Mouse (Mus musculus) left cerebral cortex, postnatal 25 days (tissue): ENCODE data around the gene Hpse. TPM values are rescaled to one million over a fixed set of nuclear protein-coding genes. Genes with fewer than 3 reads are reported as not detected.

ENCODE experiments used
- DNase-seq, 2 experiments: peaks; one replicate each; pipeline ENCODE4 v3.0.0; 2022; ENCODE audit warnings: low spot score in 2 of 2, mixed read lengths in 1 of 2
- intact Hi-C: fragments of 180-260 bp; cut with DNase I; formaldehyde crosslinking; loops from one replicate; pipeline ENCODE4 v1.15.1; 2025
- total RNA-seq, 2 experiments: library from RNA; stranded (reverse); gene quantifications; 2 replicates each; pipeline ENCODE4 v1.2.3; 2021

Hpse gene
- total RNA-seq = 1 to 10 TPM; 1.6 to 1.8 TPM

DNA sequence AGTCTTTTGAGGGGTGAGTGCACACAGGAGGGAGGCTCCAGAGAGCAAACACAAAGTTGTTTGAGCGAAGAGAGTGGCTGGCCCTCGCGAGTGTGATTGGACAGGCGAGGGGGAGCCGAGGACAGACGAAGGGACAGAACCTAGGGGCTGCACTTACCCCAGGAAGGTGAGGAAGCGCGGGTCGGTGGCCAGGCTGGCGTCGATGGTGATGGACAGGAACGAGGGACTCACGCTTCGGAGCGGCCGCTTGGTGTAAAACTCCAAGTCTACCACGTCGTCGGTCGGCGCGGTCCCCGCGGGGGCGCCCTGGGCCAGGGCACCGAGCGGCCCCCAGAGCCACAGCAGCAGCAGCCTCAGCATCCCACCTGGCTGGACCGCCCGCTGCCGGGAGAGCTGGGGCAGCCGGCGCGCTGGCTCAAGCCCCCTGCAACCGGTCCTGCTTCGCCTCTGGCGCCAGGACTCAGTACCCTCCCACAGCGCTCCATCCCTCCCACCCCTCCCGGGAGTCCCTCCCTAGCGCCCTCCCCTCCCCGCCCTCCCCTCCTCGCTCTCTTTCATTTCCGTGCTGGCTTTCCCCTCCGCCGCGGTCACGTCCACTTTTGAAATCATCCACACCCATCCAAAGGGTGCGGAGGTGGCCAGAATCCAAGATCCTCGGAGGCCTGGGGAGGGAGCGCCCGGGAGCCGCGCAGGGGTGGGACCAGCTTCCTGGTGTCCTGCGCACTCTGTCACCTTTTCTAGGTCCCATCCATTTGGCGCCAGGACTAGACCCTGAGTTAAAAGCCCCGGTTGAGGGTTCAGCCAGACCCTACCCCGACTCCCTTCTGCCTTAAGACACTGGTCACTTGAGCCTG, at the start of gene Hpse:
Hpse (minus strand) TSS at position 482 of the 854 bp plus-strand sequence.
- DNase-seq = no peak
- intact Hi-C loops = no loop called here

DNA sequence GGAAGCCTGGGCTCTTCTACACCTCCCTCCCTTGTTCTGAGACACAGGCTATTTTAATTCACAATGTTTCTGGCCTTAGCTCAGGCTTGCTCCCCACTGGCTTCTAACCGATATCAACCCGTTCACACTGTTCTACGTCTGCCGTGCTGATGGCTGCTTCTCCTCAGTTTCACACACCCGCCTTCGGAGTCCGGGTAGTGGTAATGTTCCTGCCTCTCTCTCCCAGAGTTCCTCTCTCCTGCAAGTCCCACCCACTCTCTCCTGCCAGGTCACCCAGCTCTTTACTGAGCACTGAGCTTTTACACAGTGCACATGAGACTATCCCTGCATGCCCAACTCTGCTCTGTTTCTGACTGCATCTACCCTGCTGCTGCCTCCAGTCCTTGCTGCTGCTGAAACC, 46.5 kb upstream of the Hpse start:
- intact Hi-C loops = no loop called here
- peak in 1 of 2 experiments; percentile 54 for DNase-seq

DNA sequence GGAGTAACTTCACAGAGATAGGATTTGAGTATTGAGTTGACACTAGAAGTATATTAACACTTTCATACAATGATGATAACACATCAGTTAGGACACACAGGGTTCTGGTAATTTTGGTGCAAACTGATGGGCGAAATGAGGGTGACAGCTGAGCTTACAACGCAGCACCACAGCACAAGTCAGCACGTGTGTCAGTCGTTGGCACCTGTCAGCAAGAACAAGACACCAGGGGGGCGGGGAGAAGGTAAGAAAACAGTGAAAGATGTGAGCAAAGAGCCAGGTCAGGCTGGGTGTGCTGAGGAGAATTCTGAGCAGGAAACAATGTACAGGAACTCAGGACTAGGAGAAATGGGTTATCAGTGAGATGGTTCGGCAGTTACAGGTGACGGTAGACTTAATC, 42.2 kb upstream of the Hpse start:
- intact Hi-C loops = no loop called here
- no peak for DNase-seq

DNA sequence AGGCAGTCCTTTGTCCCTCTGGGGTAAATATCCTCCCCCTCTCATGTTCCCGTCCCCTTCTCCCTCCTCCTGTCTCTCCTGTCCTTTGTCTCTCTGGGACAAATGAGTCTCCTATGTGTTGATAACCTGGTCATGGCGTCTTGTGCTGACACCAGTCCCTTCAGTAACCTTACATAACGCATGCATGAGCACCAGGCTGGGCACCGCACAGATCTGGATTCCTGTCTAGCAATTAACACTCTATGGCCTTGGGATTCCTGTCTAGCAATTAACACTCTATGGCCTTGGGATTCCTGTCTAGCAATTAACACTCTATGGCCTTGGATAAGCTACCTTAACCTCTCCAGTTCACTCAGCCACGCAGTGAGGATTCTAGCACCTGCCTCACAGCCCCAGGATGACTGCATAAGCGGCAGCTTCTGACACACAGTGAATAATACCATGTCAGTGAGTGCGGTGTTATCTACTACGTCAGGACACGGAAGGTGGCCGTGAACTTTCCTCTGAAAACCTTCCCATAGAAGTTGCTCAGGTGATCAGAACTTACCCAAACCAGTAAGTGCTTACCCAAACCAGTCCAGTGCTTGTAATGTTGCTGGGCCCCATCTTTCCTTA, 40.6 kb upstream of the Hpse start:
- intact Hi-C loops = no loop called here
- no peak for DNase-seq

DNA sequence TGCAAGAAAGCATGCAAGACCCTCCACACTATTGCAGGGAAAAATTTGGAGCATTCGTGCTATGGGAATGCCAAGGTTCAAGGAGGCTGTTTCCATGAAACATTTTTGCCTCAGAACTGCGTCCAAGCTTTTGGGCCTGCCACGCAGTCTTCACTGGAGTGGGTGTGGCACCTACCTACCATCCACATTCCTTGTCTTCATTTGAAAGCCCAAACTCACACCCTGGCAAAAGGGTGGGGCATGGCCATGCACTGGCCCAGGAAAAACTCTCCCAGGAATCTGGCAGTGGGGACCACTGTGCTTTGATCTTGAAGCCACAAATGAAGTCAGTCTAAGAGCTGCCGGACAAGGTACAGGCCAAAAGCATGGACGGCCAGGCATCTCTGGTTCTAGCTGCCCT, 38.6 kb upstream of the Hpse start:
- intact Hi-C loops = no loop called here
- no peak for DNase-seq

DNA sequence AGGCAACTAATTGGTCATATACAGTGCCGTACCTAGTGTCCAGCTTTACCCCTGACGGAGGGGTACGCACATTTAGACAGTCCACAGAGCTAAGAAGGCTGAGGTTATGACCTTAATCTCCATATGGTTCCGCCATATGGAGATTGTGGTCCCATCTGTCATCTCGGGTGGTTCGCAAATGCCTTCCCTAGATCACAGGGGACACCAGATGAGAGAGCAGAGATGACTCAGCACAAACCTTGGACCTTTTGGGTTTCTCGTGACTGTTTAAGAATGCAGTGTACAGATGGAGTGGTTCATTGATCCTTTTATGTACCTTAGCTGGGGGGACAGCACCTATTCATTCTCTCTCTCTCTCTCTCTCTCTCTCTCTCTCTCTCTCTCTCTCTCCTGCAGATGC, 33.9 kb upstream of the Hpse start:
- no peak for DNase-seq
- intact Hi-C loops = no loop called here

DNA sequence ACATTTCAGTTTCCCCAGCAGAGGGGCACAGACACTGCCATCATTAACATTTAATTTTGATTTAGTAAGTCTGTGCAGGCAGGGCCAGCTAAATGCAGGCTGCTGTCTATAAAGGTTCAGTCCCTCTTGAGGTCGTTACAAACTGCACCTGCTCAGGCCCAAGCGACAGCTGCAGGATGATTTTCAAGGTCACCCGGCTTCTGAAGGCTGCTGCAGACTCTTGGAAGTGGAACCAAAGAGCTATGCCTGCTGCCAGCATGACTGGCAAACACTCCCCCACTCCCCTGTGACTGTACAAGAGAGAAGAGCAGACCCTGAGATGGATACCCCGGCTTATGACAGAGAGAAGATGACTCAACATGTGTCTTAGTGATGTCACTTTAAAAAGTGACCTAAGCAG, 32.1 kb upstream of the Hpse start:
- intact Hi-C loops = no loop called here

DNA sequence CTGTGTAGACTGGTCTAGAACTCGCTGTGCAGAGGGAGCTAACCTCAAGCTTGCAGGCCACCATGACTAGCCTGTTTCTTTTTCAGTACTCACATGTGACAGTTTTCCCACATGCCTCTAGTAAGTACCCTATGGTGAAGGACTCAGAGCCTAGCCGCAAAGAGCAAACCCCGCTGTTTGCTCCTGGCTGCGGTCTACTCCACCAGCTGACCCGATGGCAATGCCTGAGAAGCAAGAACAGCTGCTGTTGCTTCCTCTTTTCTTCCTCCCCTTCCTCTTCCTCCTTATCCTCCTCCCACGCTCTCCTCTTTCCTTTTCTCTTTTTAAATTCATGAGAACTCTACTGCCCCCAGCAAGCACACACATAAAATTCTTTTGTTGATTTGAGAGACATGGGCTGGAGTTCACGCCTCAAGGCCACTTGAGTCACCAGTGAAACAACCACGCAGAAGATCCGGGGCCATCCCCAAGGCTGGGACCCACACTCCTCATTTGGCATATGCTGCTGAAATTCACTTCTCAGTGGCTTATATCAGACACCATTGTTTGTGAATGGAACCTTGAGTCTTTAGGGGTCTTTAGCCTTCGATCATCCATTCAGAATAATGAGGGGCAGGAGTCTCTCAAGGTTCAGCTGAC, 31.2 kb upstream of the Hpse start:
- DNase-seq = no peak
- intact Hi-C loops = no loop called here

More for the DNA sequence above, 32.1 kb upstream of the Hpse start:
- DNase-seq = no peak

DNA sequence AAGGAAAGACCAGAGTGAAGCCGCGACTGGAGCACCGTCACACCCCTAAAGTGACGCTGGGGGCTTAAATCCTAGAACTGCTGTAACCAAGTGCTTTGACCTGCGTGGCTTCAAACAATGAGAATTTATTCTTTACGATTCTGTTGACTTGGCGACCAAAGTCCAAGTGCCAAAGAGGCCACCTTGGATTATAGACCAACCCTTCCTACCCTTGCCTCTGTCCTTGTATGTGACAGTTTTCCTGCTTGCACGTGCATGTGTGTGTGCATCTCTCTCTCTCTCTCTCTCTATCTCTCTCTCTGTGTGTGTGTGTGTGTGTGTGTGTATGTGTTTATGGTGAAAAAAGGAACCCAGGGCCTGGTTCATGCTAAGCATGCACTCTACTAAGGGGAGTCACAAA, 19.3 kb upstream of the Hpse start:
- intact Hi-C loops = no loop called here

DNA sequence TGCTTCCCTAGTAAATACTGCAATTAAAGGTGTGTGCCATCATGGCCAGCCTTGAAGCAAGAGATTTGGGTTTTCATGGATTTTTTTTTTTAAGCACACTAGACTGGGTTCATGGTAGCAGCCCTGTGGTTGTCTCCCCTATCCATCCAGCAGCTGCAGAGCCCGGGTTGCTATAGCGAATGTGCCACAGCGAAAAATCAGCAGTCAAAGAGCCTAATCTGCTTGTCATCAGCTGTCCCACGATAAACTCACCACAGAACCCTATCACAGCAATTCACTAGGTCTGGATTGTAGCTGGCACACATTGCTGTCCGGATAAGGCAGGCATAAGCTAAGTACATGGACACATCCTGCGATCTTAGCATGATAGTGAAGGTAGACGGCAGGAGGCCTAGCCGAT, 17.4 kb upstream of the Hpse start:
- intact Hi-C loops = no loop called here
- DNase-seq = no peak

More for the DNA sequence above, 19.3 kb upstream of the Hpse start:
- no peak for DNase-seq

DNA sequence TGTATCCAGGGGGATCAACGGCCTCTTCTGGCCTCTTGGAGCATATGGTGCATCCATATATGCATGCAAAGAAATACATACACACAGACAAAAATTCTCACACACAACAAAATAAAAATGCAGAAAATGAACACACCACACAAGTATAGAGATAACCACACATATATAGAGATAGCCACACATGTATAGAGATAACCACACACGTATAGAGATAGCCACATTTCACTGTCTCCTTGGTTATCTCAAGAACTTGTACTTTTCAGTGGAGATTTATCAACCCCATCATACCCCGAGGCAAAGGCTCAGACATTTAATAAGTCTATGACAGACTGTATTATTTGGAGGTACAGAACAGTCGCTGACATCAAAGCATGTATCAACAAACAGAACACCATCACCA, 15.0 kb upstream of the Hpse start:
- DNase-seq = no peak
- intact Hi-C loops = no loop called here

DNA sequence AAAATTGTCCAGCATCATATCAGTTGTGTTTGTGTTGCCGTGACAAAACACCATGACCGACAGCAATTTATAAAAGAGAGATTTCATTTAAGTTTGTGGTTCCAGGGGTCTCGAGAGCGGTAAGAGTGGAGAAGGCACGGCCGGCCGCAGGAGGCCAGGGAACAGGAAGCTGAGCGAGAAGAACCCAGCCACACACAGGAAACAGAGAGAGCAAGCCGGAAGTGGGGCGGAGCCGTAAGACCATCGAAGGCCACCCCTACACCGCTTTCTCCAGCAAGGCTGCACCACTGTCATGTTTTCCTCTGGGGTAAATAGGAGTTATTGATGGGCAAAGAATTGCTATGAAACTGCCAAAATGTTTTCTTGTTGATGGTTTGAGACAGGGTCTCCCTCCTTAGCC, 9.2 kb upstream of the Hpse start:
- intact Hi-C loops = no loop called here
- DNase-seq = no peak

DNA sequence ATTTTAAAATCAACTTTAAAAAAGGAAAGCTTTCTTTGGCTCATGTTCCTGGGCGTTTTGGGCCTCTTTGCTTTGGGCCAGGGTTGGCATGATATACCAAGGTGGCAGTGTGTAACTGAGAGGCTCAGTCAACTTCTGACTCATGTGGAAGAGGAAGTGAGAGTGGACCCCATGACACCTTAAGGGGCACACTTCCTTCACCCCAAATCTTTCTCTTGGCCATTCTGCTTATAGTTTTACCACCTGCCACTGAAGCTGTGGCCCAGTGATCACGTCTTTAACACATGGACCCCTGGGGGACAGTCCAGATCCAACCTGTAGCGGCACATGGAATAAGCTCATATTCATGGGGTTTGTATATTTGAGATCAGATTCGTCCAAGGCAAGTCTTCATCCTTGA, 6.5 kb upstream of the Hpse start:
- no peak for DNase-seq
- intact Hi-C loops = no loop called here

DNA sequence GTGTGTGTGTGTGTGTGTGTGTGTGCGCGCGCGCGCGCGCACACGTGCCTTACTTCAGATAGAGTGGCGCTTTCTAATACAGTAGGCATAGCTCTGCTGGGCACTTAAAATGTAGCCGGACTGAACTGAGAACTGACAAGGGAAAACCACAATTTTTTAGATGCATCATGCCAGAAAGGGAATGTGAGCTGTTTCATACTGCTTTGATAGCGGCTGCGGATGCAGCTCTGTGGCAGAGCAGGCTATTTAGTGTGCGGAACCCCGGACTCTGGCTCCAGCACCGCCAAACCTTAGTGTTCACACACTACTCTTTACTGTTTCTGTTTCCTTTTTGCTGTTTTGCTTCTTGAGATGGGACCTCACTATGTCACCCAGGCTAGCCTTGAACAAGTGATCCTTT, 2.8 kb downstream of the Hpse start:
- intact Hi-C loops = no loop called here
- no peak for DNase-seq

DNA sequence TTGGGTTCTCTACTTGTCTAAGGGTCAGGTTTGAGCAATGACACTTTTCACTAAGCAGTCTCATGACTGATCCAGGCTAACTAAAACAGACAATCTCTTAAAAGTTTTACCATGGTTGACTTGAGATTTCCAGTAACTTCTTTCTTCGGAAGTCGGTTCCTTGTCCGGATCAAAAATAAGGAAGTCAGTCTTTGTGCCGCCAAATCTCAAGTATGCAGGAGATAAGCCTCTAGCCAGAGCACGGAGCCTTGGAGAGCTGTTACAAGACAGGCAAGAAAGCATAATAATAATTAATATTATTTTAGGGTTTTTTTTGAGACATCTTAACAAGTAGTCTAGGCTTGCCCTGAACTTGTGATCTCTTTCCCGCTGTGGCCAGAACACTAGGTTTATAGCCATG, 8.3 kb downstream of the Hpse start:
- DNase-seq = no peak
- intact Hi-C loops = no loop called here

DNA sequence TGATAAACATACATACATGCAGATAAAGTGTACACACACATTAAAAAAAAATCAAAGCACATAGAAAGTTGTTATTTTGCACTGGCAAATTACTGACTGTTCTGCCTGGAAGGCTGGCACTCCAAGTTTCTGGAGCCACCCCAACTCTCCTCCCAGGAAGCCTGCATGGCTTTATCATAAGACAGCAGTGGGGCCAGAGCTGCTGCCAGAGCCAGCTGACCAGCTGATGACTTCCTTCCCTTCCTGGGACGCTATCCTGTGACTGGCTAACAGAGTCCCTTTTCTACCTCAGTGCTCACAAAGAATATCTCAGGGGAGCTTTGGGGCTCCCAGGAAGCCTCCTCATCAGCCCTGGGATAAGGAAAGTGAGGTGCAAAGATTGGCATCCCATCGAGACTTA, 9.5 kb downstream of the Hpse start:
- intact Hi-C loops = no loop called here
- DNase-seq = no peak

DNA sequence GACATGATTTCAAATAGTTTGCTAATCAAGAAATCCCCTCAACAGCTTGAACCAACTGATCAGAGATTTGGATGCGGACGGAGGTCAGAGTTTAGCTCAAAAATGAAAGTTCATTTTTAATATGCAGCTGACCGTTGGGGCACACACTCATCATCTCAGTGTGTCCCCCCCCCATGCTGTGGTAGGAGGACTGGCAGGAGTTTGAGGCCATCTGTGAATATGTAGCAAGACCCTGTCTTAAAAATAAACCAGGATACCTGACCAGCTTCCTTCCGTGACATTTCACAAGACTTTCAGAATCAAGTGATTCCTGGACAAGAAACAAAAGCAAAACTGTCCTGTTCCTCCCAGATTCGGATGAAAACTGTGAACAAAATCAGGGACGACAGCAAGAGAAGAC, 10.5 kb downstream of the Hpse start:
- intact Hi-C loops = no loop called here
- no peak for DNase-seq

DNA sequence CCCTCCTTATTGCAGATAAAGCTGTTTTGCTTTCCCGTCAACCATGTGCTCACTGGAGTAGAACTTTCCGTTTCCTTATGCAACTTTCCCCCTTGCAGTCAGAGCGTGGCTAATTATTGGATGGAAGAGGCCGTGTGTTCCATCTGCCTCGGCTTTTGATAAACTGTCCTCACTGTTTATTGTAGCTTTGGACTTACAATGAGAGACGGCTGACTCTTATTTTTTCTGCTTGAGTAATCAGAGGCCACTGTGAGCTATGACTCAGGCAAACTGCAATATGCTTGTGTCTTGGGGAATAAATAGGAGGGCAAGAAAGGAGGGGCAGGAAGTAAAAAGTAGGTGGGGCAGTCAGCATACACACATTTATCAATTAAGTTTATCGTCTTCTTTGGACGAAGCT, 12.8 kb downstream of the Hpse start:
- intact Hi-C loops = no loop called here
- DNase-seq = no peak

DNA sequence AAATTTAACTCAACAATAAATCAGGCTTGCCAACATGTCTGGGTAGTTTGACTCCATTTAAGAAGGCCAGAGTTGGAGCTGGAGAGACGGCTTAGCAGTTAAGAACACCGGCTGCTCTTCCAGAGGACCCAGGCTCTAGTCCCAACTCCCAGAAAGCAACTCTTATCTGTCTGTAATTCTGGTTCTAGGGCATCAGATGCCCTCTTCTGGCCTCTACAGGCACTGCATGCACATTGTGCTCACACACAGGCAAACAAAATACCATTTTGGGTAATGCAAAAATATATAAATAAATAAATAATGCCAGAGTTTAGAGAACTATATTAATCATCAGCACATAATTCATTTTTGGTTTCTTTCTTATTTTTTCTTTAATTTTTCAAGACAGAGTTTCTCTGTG, 15.2 kb downstream of the Hpse start:
- no peak for DNase-seq

DNA sequence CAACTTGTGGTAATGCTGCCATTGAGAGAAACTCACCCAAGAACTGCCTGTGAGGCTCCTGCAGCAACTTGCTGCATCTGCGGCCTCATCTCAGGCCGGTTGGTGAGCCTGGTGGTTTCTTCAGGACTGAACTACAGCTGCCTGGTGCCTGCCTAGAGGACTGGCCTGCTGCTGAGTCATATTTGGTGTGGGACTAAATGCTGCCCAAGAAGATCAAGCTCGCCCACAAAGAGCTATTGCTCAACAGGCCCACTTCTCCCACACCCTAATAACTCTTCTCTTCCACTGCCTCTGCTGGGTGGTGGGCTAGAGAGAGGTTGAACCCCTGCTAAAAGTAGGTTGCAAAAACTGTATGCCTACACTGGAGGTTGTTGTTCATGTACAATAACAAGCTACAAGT, 17.2 kb downstream of the Hpse start:
- intact Hi-C loops = no loop called here
- DNase-seq = no peak

More for the DNA sequence above, 15.2 kb downstream of the Hpse start:
- intact Hi-C loops = no loop called here
